Mouse (Mus musculus): ENCODE data around the gene Sema3f. TPM values are rescaled to one million over a fixed set of nuclear protein-coding genes. Genes with fewer than 3 reads are reported as not detected.

Sema3f gene
- total RNA-seq, 2 experiments from 2014 or later = 19.4 to 22.2 TPM

GRCm38 (mm10) chr9:107694627-107695026, 15.6 kb downstream of the Sema3f start:
- DNase-seq = no peak
- intact Hi-C loops (cut with DNase I) = no loop called here

- intact Hi-C loops (cut with DNase I) = no loop called here
- no peak for DNase-seq
Observed at GRCm38 (mm10) chr9:107693433-107693987, 16.8 kb downstream of the Sema3f start.

- intact Hi-C loops (cut with DNase I) = no loop called here
- no peak for DNase-seq
Observed at GRCm38 (mm10) chr9:107692785-107693184, 17.5 kb downstream of the Sema3f start.

GRCm38 (mm10) chr9:107690391-107690790, 19.9 kb downstream of the Sema3f start:
- no peak for DNase-seq
- intact Hi-C loops (cut with DNase I) = no loop called here

GRCm38 (mm10) chr9:107688939-107689338, 21.3 kb downstream of the Sema3f start:
- intact Hi-C loops (cut with DNase I) = no loop called here
- DNase-seq = no peak

GRCm38 (mm10) chr9:107688415-107688814, 21.9 kb downstream of the Sema3f start:
- no peak for DNase-seq
- intact Hi-C loops (cut with DNase I) = no loop called here

GRCm38 (mm10) chr9:107685231-107685981, 24.9 kb downstream of the Sema3f start:
- DNase-seq = peak; percentile 71 to 82
- intact Hi-C loops (cut with DNase I) = loop anchor here (1.0 kb wide), 1 partner anchor 53 kb away; no protein-coding TSS in a partner anchor

- DNase-seq = no peak
- intact Hi-C loops (cut with DNase I) = no loop called here
Observed at GRCm38 (mm10) chr9:107682405-107682804, 27.9 kb downstream of the Sema3f start.

- DNase-seq = no peak
- intact Hi-C loops (cut with DNase I) = loop anchor here (10.0 kb wide), 1 partner anchor 315 kb away; no protein-coding TSS in a partner anchor
Observed at GRCm38 (mm10) chr9:107679501-107679900, 30.8 kb downstream of the Sema3f start, which contains the start of gene Gnat1. Gene Gnat1, minus strand, starts transcription at chr9:107679712.

- intact Hi-C loops (cut with DNase I) = loop anchor here (10.0 kb wide), 1 partner anchor 314 kb away; no protein-coding TSS in a partner anchor
- DNase-seq = no peak
Observed at GRCm38 (mm10) chr9:107678861-107679260, 31.4 kb downstream of the Sema3f start.

GRCm38 (mm10) chr9:107677819-107678526, 32.3 kb downstream of the Sema3f start:
- intact Hi-C loops (cut with DNase I) = loop anchor here (10.0 kb wide), 1 partner anchor 313 kb away; no protein-coding TSS in a partner anchor
- DNase-seq = peak; percentile 82 to 91

- peak in 1 of 2 experiments; percentile 60 for DNase-seq
- intact Hi-C loops (cut with DNase I) = loop anchor here (10.0 kb wide), 1 partner anchor 312 kb away; no protein-coding TSS in a partner anchor
Observed at GRCm38 (mm10) chr9:107677091-107677784, 33.0 kb downstream of the Sema3f start.

GRCm38 (mm10) chr9:107676302-107676701, 34.0 kb downstream of the Sema3f start:
- intact Hi-C loops (cut with DNase I) = loop anchor here (1.0 to 10.0 kb wide), 3 partner anchors 31 to 312 kb away; no protein-coding TSS in a partner anchor
- DNase-seq = no peak

GRCm38 (mm10) chr9:107675671-107676301, 34.5 kb downstream of the Sema3f start:
- intact Hi-C loops (cut with DNase I) = loop anchor here (1.0 to 10.0 kb wide), 3 partner anchors 30 to 311 kb away; no protein-coding TSS in a partner anchor

GRCm38 (mm10) chr9:107674609-107675429, 35.5 kb downstream of the Sema3f start:
- intact Hi-C loops (cut with DNase I) = loop anchor here (10.0 kb wide), 1 partner anchor 310 kb away; no protein-coding TSS in a partner anchor
- DNase-seq = no peak

More at GRCm38 (mm10) chr9:107675671-107676301, 34.5 kb downstream of the Sema3f start:
- DNase-seq = peak; percentile 82 to 87

- DNase-seq = peak; percentile 75 to 79
Observed at GRCm38 (mm10) chr9:107670259-107670658, 40.0 kb downstream of the Sema3f start.

GRCm38 (mm10) chr9:107669480-107669945, 40.8 kb downstream of the Sema3f start, which contains the start of gene Slc38a3:
Gene Slc38a3, minus strand, starts transcription at chr9:107669530.
- intact Hi-C loops (cut with DNase I) = no loop called here

More at GRCm38 (mm10) chr9:107670259-107670658, 40.0 kb downstream of the Sema3f start:
- intact Hi-C loops (cut with DNase I) = loop anchor here (10.0 kb wide), 1 partner anchor 305 kb away; no protein-coding TSS in a partner anchor

GRCm38 (mm10) chr9:107668916-107669315, 41.4 kb downstream of the Sema3f start:
- intact Hi-C loops (cut with DNase I) = no loop called here
- no peak for DNase-seq

More at GRCm38 (mm10) chr9:107669480-107669945, 40.8 kb downstream of the Sema3f start, which contains the start of gene Slc38a3:
- DNase-seq = no peak
